Mouse (Mus musculus) limb, embryonic 10.5 days (tissue): ENCODE measurements around the gene Lat. TPM values are rescaled to one million over a fixed set of nuclear protein-coding genes. Genes with fewer than 3 reads are reported as not detected.
"Not testable (repeated sequence)": the region's sequence is repeated elsewhere in the genome, so short reads cannot be mapped to it uniquely, and the experiment has no call there.

Source experiments
- DNase-seq: peaks from one replicate; pipeline ENCODE4 v3.0.0-alpha.2; 2017; ENCODE audit warnings: low spot score
- H3K27ac ChIP-seq: fragments of 300-500 bp; sonication (generic); 2 replicates; pipeline ENCODE4 v1.5.1; 2016; ENCODE audit warnings: mild to moderate bottlenecking
- H3K27me3 ChIP-seq: fragments of 300-500 bp; sonication (generic); 2 replicates; pipeline ENCODE4 v1.6.1; 2016; ENCODE audit warnings: low read depth, mild to moderate bottlenecking; ENCODE audit not compliant: poor library complexity, severe bottlenecking
- H3K36me3 ChIP-seq: fragments of 300-500 bp; sonication (generic); 2 replicates; pipeline ENCODE4 v1.6.1; 2016; ENCODE audit warnings: mild to moderate bottlenecking, moderate library complexity
- H3K4me1 ChIP-seq: fragments of 300-500 bp; sonication (generic); 2 replicates; pipeline ENCODE4 v1.6.1; 2016
- H3K4me3 ChIP-seq: fragments of 300-500 bp; sonication (generic); 2 replicates; pipeline ENCODE4 v1.5.1; 2016; ENCODE audit warnings: mild to moderate bottlenecking, moderate library complexity
- H3K9me3 ChIP-seq: fragments of 300-500 bp; sonication (generic); replicated peaks from 2 replicates; pipeline ENCODE4 v1.6.1; 2016; ENCODE audit warnings: mild to moderate bottlenecking
- WGBS: fragments of 180-500 bp; shearing (Covaris S2); methylation state at CpG from one replicate; pipeline ENCODE4 v1.1.7; 2016; 5-methylcytosine and 5-hydroxymethylcytosine counted together
- polyA plus RNA-seq: library from polyadenylated mRNA; unstranded; fragments of >200 nt; fragmentation: Nextera tagmentation; extraction: Ambion mirVana; gene quantifications from 2 replicates; pipeline ENCODE4 v1.2.1, GENCODE M21; 2016

Lat gene
- polyA plus RNA-seq, 1 experiment from 2014 or later: 3.0 TPM

GRCm38 (mm10) chr7:126345557-126345956 lies 23.8 kb downstream of the Lat start:
- Histone ChIP-seq H3K4me3 (no peak overlapping the region), H3K9me3 (no peaks in the 10 kb centered on the region), H3K27ac (no peak overlapping the region), H3K27me3 (no peaks in the 10 kb centered on the region), H3K36me3 (no peaks in the 10 kb centered on the region), H3K4me1 (no peaks in the 10 kb centered on the region; the same call in 1 of the 2 replicates)
- DNase-seq: no peak
- WGBS: 79% methylated on average over 3 of the region's 3 CpGs

- Histone ChIP-seq H3K27ac (no peak overlapping the region), H3K4me3 (no peak overlapping the region), H3K9me3 (no peaks in the 10 kb centered on the region), H3K27me3 (no peaks in the 10 kb centered on the region), H3K4me1 (no peaks in the 10 kb centered on the region; the same call in 1 of the 2 replicates), H3K36me3 (no peaks in the 10 kb centered on the region)
- 59% methylated on average over 6 of the region's 6 CpGs for WGBS
- DNase-seq: no peak
These were observed 28.5 kb downstream of the Lat start for GRCm38 (mm10) chr7:126340896-126341295.

GRCm38 (mm10) chr7:126340206-126340618 lies 29.2 kb downstream of the Lat start:
- Histone ChIP-seq H3K9me3 (no peaks in the 10 kb centered on the region), H3K36me3 (no peaks in the 10 kb centered on the region), H3K27me3 (no peaks in the 10 kb centered on the region), H3K4me1 (no peaks in the 10 kb centered on the region; the same call in 1 of the 2 replicates), H3K4me3 (no peak overlapping the region), H3K27ac (no peak overlapping the region)
- 77% methylated on average over 6 of the region's 6 CpGs for WGBS
- no peak for DNase-seq

GRCm38 (mm10) chr7:126339521-126339971 lies 29.8 kb downstream of the Lat start:
- no peaks in the 10 kb centered on the region; the same call in 1 of the 2 replicates for H3K4me1 ChIP-seq
- no peak overlapping the region for H3K27ac ChIP-seq
- H3K4me3 ChIP-seq: no peak overlapping the region
- H3K36me3 ChIP-seq: no peaks in the 10 kb centered on the region
- no peaks in the 10 kb centered on the region for H3K9me3 ChIP-seq
- DNase-seq: no peak
- 81% methylated on average over 8 of the region's 8 CpGs for WGBS
- H3K27me3 ChIP-seq: no peaks in the 10 kb centered on the region

GRCm38 (mm10) chr7:126338906-126339305 lies 30.5 kb downstream of the Lat start:
- Histone ChIP-seq H3K4me3 (no peak overlapping the region), H3K4me1 (no peaks in the 10 kb centered on the region), H3K9me3 (no peaks in the 10 kb centered on the region), H3K27me3 (no peaks in the 10 kb centered on the region), H3K36me3 (no peaks in the 10 kb centered on the region), H3K27ac (no peak overlapping the region)
- DNase-seq: no peak
- WGBS: 85% methylated on average over 8 of the region's 8 CpGs

GRCm38 (mm10) chr7:126335556-126335955 lies 33.8 kb downstream of the Lat start:
- Histone ChIP-seq H3K36me3 (no peaks in the 10 kb centered on the region), H3K27me3 (no peaks in the 10 kb centered on the region)
- WGBS: 82% methylated on average over 1 of the region's 1 CpGs

GRCm38 (mm10) chr7:126332691-126333090 lies 36.7 kb downstream of the Lat start:
- Histone ChIP-seq H3K4me3 (no peak overlapping the region), H3K27me3 (no peaks in the 10 kb centered on the region), H3K36me3 (no peaks in the 10 kb centered on the region), H3K27ac (no peak overlapping the region), H3K4me1 (no peaks in the 10 kb centered on the region), H3K9me3 (no peaks in the 10 kb centered on the region)
- WGBS: 74% methylated on average over 3 of the region's 3 CpGs
- no peak for DNase-seq

More at GRCm38 (mm10) chr7:126335556-126335955, 33.8 kb downstream of the Lat start:
- H3K4me3 ChIP-seq: no peak overlapping the region
- H3K27ac ChIP-seq: no peak overlapping the region
- H3K9me3 ChIP-seq: no peaks in the 10 kb centered on the region
- H3K4me1 ChIP-seq: no peaks in the 10 kb centered on the region
- no peak for DNase-seq

GRCm38 (mm10) chr7:126330693-126331092 lies 38.7 kb downstream of the Lat start:
- no peak for DNase-seq
- Histone ChIP-seq H3K9me3 (no peaks in the 10 kb centered on the region), H3K27ac (no peak overlapping the region), H3K27me3 (no peaks in the 10 kb centered on the region), H3K4me1 (no peaks in the 10 kb centered on the region), H3K4me3 (no peak overlapping the region), H3K36me3 (no peaks in the 10 kb centered on the region)
- 52% methylated on average over 2 of the region's 2 CpGs for WGBS

- no peaks in the 10 kb centered on the region for H3K36me3 ChIP-seq
- 91% methylated on average over 9 of the region's 9 CpGs for WGBS
- H3K4me1 ChIP-seq: no peaks in the 10 kb centered on the region
- H3K27ac ChIP-seq: no peak overlapping the region
- H3K27me3 ChIP-seq: peaks cover under 1% of the 10 kb centered on the region; the same call in 1 of the 2 replicates
- DNase-seq: no peak
- H3K4me3 ChIP-seq: no peak overlapping the region
- no peaks in the 10 kb centered on the region for H3K9me3 ChIP-seq
These were observed 39.3 kb downstream of the Lat start for GRCm38 (mm10) chr7:126329907-126330645.

GRCm38 (mm10) chr7:126328848-126329247 lies 40.5 kb downstream of the Lat start:
- WGBS: 87% methylated on average over 5 of the region's 6 CpGs
- H3K36me3 ChIP-seq, H3K9me3 ChIP-seq, H3K27me3 ChIP-seq, H3K27ac ChIP-seq, H3K4me1 ChIP-seq, DNase-seq, H3K4me3 ChIP-seq: not testable (repeated sequence)

GRCm38 (mm10) chr7:126325576-126326273 lies 43.6 kb downstream of the Lat start:
- not testable (repeated sequence) for H3K9me3 ChIP-seq, DNase-seq, H3K4me1 ChIP-seq, H3K27me3 ChIP-seq, H3K36me3 ChIP-seq, H3K27ac ChIP-seq, H3K4me3 ChIP-seq
- WGBS: 34% methylated on average over 9 of the region's 9 CpGs

GRCm38 (mm10) chr7:126324791-126325190 lies 44.6 kb downstream of the Lat start:
- Histone ChIP-seq H3K36me3 (no peaks in the 10 kb centered on the region), H3K9me3 (no peaks in the 10 kb centered on the region), H3K27ac (no peak overlapping the region), H3K4me1 (no peaks in the 10 kb centered on the region), H3K27me3 (peaks cover 10% of the 10 kb centered on the region), H3K4me3 (no peak overlapping the region)
- WGBS: 31% methylated on average over 3 of the region's 3 CpGs
- DNase-seq: no peak

- no peaks in the 10 kb centered on the region for H3K9me3 ChIP-seq
- peak; percentile 84 for DNase-seq
- 10% methylated on average over 11 of the region's 11 CpGs for WGBS
- H3K27ac ChIP-seq: no peak overlapping the region
- H3K27me3 ChIP-seq: peaks cover 10% of the 10 kb centered on the region
- H3K4me1 ChIP-seq: no peaks in the 10 kb centered on the region
- H3K4me3 ChIP-seq: no peak overlapping the region
- H3K36me3 ChIP-seq: no peaks in the 10 kb centered on the region
These were observed 45.6 kb downstream of the Lat start for GRCm38 (mm10) chr7:126323729-126324128.
